Mouse (Mus musculus) megakaryocyte progenitor cell, adult 5-6 weeks (primary cell): ENCODE results near the gene Atcay. TPM values are rescaled to one million over a fixed set of nuclear protein-coding genes. Genes with fewer than 3 reads are reported as not detected.

Source experiments
- ATAC-seq: replicated peaks from 2 replicates; pipeline ENCODE4 v1.8.0; 2016; ENCODE audit warnings: mild to moderate bottlenecking, moderate TSS enrichment, inconsistent platforms; ENCODE audit not compliant: poor library complexity
- total RNA-seq, 2 experiments: library from RNA; stranded (forward) in 1 of 2; stranded (reverse) in 1 of 2; fragments of 157-497, 149-512 nt in 1 of 2; fragments of 200-1000 nt in 1 of 2; gene quantifications; 2 replicates each; pipeline versions ENCODE4 v1.2.3 to v1.2.4; 2015 to 2017

Gene Atcay
- total RNA-seq (2015) (not detected in 2 replicates), total RNA-seq (2017) (not detected in 2 replicates)

GRCm38 (mm10) chr10:81230438-81231332 lies at the start of gene Atcay:
TSS of gene Atcay (minus strand) at chr10:81230833.
- ATAC-seq = peak; percentile 29; the same call in 1 of the 2 replicates

- peak; percentile 39; the same call in 1 of the 2 replicates for ATAC-seq
These were observed 48.9 kb upstream of the Atcay start for GRCm38 (mm10) chr10:81279496-81279895.

GRCm38 (mm10) chr10:81277676-81278075 lies 47.0 kb upstream of the Atcay start:
- no peak for ATAC-seq

- ATAC-seq = no peak
These were observed 43.2 kb upstream of the Atcay start for GRCm38 (mm10) chr10:81273842-81274241.

GRCm38 (mm10) chr10:81272356-81272755 lies 41.7 kb upstream of the Atcay start:
- no peak for ATAC-seq

GRCm38 (mm10) chr10:81268643-81269412 lies 38.2 kb upstream of the Atcay start:
- ATAC-seq = no peak

- peak; percentile 80 for ATAC-seq
These were observed 37.4 kb upstream of the Atcay start for GRCm38 (mm10) chr10:81268056-81268455.

- ATAC-seq = peak; percentile 85
These were observed 35.8 kb upstream of the Atcay start, which contains the start of the genes Mrpl54 and Apba3 for GRCm38 (mm10) chr10:81266211-81267105. TSS of gene Mrpl54 (minus strand) at chr10:81266934. TSS of gene Apba3 (plus strand) at chr10:81266960.

- ATAC-seq = no peak
These were observed 34.9 kb upstream of the Atcay start for GRCm38 (mm10) chr10:81265540-81265939.

- no peak for ATAC-seq
These were observed 30.4 kb upstream of the Atcay start for GRCm38 (mm10) chr10:81261025-81261424.

GRCm38 (mm10) chr10:81259225-81259884 lies 28.7 kb upstream of the Atcay start:
- no peak for ATAC-seq

- peak; percentile 40; the same call in 1 of the 2 replicates for ATAC-seq
These were observed 26.8 kb upstream of the Atcay start for GRCm38 (mm10) chr10:81257158-81258039.

- peak; percentile 52 for ATAC-seq
These were observed 24.3 kb upstream of the Atcay start for GRCm38 (mm10) chr10:81254886-81255285.

- ATAC-seq = peak; percentile 33
These were observed 22.1 kb upstream of the Atcay start, which contains the start of gene Matk for GRCm38 (mm10) chr10:81252424-81253419. TSS of gene Matk (plus strand) at chr10:81252935.

GRCm38 (mm10) chr10:81249442-81249841 lies 18.8 kb upstream of the Atcay start:
- no peak for ATAC-seq

GRCm38 (mm10) chr10:81247804-81248203 lies 17.2 kb upstream of the Atcay start:
- ATAC-seq = no peak

- ATAC-seq = no peak
These were observed 14.5 kb upstream of the Atcay start for GRCm38 (mm10) chr10:81245166-81245565.

GRCm38 (mm10) chr10:81244595-81244994 lies 14.0 kb upstream of the Atcay start:
- peak; percentile 94 for ATAC-seq
